Mouse (Mus musculus) cerebellum, adult 2 months (tissue): ENCODE results near the gene Mien1.

ENCODE experiments used
- CTCF ChIP-seq: fragments of 200-500 bp; IDR thresholded peaks from 2 replicates; pipeline ENCODE4 v1.5.1; 2011; ENCODE audit warnings: low read depth, mild to moderate bottlenecking, control low read depth, low read length, moderate library complexity, borderline replicate concordance; ENCODE audit not compliant: insufficient read depth
- POLR2A ChIP-seq: fragments of 200-500 bp; IDR thresholded peaks from 2 replicates; pipeline ENCODE4 v1.6.1; 2011; ENCODE audit warnings: low read length, control low read depth, borderline replicate concordance; ENCODE audit not compliant: insufficient read depth

DNA sequence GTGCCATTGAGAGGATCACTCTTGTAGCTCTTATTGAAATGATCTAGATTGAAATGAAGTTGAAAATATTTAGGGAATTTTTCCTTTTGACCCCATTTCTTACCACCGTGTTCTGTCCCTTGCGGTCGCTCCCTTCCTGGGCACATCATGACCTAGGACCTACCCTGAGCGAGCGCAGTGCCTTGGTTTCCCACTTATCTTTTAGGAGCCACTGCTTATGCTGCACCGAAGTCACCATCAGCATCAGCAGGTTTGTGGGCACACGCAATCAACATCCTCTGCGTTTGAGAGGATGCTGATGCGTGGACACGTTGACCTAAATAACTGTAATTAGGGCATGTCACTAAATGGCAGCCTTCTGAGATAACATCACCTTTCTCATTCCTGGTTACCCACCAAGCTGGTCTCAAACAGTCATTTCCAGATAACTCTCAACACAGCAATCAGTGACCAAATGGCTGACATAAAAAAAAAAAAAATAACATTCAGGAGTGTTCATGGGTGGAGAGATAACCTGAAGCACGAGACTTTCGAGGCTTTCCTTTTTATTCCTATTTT lies 41.2 kb upstream of the Mien1 start:
- TF ChIP-seq POLR2A: no peak
- TF ChIP-seq CTCF: no peak
